Mouse (Mus musculus): ENCODE measurements around the gene Bag5.

DNA sequence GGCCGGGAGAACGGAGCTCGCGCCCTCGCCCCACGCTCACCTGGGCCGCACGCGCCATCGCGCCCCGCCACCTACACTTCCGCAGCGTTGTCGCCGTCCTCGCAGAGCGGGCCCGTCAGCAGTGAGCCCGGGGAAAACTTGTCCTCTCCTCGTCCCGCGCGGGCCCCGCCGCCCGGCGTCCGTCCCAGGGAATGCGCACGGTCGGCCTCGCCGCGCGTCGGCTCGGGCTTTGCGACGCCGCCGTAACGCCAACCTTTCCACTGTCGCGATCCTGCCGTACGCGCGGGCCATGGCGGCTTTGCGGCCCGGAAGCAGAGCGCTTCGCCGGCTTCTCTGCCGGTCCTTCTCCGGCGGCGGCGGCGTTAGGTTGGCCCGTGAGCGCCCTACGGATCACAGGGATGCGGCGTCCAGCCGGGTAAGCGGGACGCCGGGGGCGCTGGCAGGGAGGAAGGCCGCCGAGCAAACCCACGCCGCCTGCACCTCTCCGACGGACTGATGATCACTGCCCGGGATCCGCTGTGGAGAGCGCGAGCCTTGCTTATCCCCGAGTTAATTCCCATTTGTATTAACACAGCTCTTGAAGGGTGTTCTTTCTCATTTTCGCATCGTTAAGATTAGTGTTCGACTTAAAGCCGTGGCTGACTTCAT is at the start of gene Bag5, which contains the start of gene Apopt1:
- peak; percentile 83 for TF ChIP-seq POLR2A (IDR thresholded peaks at IDR 0.05; ENCODE audit: borderline replicate concordance, extremely low read depth, insufficient read depth, insufficient read length, poor library complexity, severe bottlenecking)
- TF ChIP-seq CTCF (IDR thresholded peaks at IDR 0.05; ENCODE audit: borderline replicate concordance, extremely low read depth, insufficient read depth, insufficient read length), result no peak
